Mouse (Mus musculus): ENCODE measurements around the gene Ttc30b.

- TF ChIP-seq POLR2A (IDR thresholded peaks at IDR 0.05; ENCODE audit: extremely low read depth, insufficient read depth, low read length) (no peak), CTCF (IDR thresholded peaks at IDR 0.05; ENCODE audit: low read depth, low read length) (no peak)
Measured at GRCm38 (mm10) chr2:75959183-75959849, 20.9 kb upstream of the Ttc30b start.
